Mouse (Mus musculus) T-helper 17 cell (primary cell): ENCODE measurements around the gene Serpina9.

Experiments
- in situ Hi-C, 2 experiments: fragments of 300-600 bp; cut with MboI, MseI; formaldehyde crosslinking; loops; 1 replicate in 1 of 2; 2 replicates in 1 of 2; pipeline ENCODE4 v1.15.1; 2025; ENCODE audit warnings: high pct_unique_total_duplicates in 2 of 2

The Serpina9 gene

DNA sequence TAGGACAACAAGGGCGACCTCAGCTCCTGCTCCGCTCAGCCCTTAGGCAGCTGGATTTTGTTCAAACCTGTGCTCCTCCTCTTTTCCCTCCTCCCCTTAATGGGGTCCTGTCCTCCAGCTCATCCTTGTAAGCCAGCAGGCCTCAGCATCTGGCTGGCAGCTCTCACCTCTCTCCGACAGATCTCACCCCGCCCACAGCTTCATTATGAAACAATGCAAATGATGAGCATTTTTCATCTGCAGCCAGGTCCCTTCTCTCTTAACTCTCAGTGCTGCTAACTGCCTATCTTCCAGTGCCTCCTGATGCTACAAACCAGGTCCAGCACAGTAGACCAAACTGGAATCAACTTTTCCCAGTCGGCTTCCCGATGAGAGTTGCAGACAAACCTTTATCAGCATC, at the start of gene Serpina9:
Gene Serpina9, minus strand, starts transcription at position 136 of the 400 bp plus-strand sequence.
- in situ Hi-C loops, result no loop called here

DNA sequence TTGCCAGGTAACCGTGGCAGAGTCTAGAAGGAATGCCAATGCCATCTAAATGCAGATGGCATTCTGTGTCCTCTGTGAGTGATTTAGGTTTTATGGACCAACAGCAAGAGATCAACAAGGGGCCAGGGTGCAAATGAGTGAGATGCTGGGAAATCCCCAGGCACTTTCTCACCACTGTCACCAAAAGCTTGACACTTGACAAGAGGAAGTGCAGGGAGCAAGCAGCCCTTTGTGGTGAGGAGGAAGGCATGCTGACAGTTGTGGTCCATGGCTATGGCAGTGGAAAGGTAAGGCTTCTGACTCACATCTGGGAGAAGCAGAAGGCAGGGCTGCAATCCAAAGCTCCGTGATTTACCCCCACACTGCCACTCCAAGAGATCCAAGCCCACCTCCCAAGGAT, 48.3 kb upstream of the Serpina9 start:
- in situ Hi-C loops, result loop anchor here in 1 of 2 experiments (5.0 kb wide), 1 partner anchor 355 kb away; no protein-coding TSS in a partner anchor

DNA sequence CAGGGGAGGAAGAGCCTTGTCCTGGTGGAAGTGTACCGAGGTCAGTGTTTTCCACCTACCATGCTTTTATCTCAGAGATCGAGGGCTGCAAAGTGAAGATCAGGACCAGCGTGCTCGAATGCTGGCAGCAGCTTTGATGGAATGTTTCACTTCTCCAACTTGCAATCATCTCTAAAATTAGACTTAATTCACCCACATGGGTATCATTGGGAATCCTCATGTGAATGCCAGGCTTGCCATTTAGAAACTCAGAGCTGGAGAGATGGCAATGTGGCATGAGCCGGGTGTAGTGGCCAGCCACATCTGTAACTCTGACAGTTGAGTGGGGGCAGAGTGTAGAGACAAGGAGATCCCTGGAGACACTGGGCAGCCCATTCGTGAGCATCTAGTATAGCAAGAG, 46.6 kb upstream of the Serpina9 start:
- in situ Hi-C loops, result loop anchor here in 1 of 2 experiments (5.0 kb wide), 1 partner anchor 357 kb away; no protein-coding TSS in a partner anchor

GRCm38 (mm10) chr12:104057531-104057930, 44.0 kb upstream of the Serpina9 start:
- in situ Hi-C loops, result no loop called here

DNA sequence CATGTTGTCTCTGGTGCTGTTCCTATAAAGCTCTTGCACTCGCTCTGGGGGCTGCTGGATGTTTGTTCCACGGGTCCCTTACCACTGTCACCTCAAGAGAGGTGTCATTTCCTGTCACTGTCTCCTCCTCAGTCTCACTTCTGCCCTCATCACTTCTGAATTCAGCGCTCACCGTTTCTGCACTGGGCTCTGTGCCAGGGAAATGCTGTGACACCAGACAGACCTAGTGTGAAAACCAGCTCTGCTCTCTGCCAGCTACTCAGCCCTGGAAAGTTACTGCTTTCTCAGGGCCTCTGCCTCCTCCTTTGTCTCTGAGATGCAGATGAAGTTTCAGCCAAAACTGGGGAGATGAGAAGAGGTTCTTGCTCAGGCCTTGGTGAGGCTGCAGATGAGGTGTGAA, 43.5 kb upstream of the Serpina9 start:
- in situ Hi-C loops, result no loop called here

GRCm38 (mm10) chr12:104055755-104056154, 42.2 kb upstream of the Serpina9 start:
- in situ Hi-C loops, result no loop called here

DNA sequence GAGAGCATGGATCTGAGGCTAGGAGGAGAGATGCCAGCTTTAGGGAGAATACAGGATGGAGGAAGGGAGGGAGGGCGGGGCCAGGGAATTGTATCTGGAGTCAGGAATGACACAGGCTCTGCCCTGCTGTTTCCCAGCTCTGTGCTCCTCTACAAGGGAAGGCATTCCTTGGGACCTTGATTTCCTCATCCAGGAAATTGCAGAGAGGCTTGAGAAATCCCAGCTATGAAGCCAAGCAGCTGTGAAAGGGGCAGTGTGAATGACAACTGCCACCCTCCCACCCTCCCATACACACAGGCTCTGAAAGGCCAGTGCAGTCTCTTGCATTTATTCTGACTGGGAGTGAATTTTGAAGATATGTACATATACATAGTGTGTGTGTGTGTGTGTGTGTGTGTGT, 40.4 kb upstream of the Serpina9 start:
- in situ Hi-C loops, result no loop called here

DNA sequence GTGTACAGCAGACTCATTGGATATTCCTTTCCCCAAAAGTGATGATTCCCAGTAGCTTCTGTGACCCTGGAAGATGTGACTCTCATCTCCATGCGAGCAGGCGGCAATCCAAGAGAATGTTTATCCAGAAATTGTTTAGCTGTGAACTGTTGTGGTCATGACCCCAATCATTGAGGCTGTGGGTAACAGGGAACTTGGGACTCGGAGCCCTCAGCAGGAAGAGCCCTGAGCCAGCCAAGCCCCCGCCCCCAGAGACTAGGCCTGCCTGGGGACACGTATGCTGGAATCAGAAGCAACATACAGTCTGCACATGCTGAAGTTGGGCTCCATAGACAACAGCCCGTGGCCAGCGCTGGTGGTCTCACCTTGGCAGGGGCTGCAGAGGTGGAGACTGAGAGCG, 32.2 kb upstream of the Serpina9 start:
- in situ Hi-C loops, result loop anchor here in 1 of 2 experiments (5.0 kb wide), 1 partner anchor 38 kb away; no protein-coding TSS in a partner anchor

DNA sequence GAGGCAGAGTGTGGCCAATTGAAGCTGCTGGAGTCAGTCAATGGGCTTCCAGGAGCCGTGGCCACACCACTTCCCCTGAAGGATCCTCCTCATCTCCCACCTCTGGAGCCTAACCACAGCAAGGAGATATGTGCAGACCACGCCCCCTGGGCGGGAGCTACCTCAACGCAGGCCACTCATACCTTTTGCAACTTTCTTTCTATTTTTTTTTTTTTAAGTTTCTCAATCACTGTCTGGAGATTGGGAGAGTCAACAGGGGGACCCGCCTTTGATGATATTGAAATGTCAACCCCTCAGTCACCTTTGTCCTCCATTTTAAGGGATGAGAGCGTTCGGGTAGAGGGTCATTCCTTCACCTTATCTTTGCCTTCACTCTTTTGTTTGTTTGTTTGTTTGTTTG, 30.8 kb upstream of the Serpina9 start, which contains the start of gene Serpina12:
Gene Serpina12, minus strand, starts transcription at position 101 of the 400 bp plus-strand sequence.
- in situ Hi-C loops, result no loop called here

DNA sequence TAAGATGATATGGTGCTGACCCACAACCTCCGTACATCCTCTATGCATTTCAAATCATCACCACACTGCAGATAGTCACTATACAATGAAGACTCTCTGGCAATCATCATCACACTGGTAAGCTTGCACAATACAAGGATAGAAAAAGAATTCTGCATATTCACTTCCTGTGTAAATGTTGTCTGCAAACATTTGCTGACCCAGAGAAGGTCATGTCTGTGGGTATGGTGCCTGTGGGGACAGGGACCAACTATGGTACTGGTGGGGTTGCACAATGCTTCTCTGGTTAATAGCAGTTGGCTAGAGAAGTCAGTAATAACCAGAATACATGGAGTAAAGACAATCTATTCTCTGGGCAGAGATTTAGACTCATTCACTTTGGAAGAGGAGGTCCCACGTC, 29.2 kb upstream of the Serpina9 start:
- in situ Hi-C loops, result no loop called here

GRCm38 (mm10) chr12:104041401-104041800, 27.8 kb upstream of the Serpina9 start:
- in situ Hi-C loops, result no loop called here

GRCm38 (mm10) chr12:104038181-104038580, 24.6 kb upstream of the Serpina9 start:
- in situ Hi-C loops, result no loop called here

DNA sequence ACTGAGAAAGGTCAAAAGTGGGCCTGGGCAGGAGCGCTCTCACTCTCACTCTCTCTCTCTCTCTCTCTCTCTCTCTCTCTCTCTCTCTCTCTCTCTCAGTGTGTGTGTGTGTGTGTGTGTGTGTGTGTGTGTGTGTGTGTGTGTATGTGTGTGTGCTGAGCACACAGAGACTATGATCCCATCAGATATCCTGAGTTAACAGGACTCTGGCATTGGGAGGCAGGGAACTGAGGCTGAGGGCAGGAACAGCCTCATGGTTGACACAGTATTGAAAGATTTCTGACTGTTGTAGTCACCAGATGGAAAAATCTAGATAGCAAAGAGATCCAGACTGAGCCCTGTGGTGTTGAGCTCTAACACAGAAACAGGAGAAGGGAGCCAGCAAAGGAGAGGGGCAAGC, 20.2 kb upstream of the Serpina9 start:
- in situ Hi-C loops, result no loop called here

- in situ Hi-C loops, result no loop called here
Observed at GRCm38 (mm10) chr12:104029986-104030385, 16.4 kb upstream of the Serpina9 start.

- in situ Hi-C loops, result no loop called here
Observed at GRCm38 (mm10) chr12:104015280-104015679, 1.7 kb upstream of the Serpina9 start.

DNA sequence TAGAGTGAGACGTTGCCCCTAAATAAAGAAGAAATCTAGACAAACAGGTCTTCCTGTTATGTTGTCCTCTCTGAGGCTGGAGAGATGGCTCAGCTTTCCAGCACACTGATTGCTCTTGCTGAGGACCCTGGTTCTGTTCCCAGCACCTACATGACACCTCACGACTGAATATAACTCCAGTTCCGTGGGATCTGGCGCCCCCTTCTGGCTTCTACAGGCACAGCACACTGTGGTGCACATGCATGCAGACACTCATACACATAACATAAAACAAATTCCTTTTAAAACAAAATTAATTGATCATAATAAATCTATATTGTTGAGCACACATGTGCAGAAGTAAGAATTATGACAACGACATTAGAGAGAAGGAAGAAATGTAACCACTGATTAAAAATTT, 8.9 kb downstream of the Serpina9 start:
- in situ Hi-C loops, result loop anchor here in 1 of 2 experiments (5.0 kb wide), 1 partner anchor 43 kb away; no protein-coding TSS in a partner anchor

DNA sequence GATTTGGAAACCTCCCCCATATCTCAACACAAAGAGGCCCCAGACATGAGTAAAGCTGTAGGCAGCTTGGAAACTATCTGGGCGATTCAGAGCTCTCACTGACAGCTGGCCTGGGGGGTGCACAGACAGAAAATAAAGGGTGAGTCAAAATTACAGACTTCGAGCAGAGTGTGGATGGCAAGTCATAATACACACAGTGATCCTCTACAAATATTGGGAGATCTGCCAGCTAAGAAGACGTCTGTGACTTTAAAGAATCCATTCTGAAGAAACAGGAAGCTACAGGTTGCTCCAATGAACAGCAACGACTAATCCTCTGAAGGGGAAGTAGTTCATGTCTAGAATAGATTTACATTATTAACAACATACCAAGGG, 10.3 kb downstream of the Serpina9 start:
- in situ Hi-C loops, result no loop called here

- in situ Hi-C loops, result no loop called here
Observed at GRCm38 (mm10) chr12:104002569-104003237, 10.9 kb downstream of the Serpina9 start.

GRCm38 (mm10) chr12:104000594-104000993, 13.0 kb downstream of the Serpina9 start:
- in situ Hi-C loops, result no loop called here

- in situ Hi-C loops, result loop anchor here (5.0 to 10.0 kb wide), 4 partner anchors 73 to 685 kb away; partner anchors contain the start of gene Fam181a (in 1 of the 2)
Observed at GRCm38 (mm10) chr12:103999611-104000010, 13.9 kb downstream of the Serpina9 start.

DNA sequence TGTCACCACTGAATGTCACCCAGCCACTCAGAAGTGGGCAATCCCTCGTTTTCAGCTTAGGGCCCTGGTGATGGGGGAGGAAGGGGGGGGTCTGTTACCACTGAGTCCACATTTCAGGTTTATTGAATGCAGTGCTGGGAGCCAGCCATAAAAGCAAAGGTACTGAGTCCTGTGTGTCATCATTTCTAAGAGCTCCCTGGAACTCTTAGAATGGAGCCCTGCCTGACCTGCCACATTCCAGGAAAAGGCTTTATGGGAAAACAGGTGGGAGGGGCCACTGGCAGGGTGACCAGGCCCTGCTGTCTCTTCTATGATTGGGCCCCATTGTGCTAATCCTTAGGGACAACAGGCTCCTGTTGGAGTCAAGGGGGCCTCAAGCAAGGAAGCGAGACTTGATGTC, 17.0 kb downstream of the Serpina9 start:
- in situ Hi-C loops, result loop anchor here (5.0 to 10.0 kb wide), 4 partner anchors 76 to 682 kb away; partner anchors contain the start of gene Fam181a (in 1 of the 2)

GRCm38 (mm10) chr12:103995292-103996072, 18.1 kb downstream of the Serpina9 start:
- in situ Hi-C loops, result loop anchor here (5.0 to 10.0 kb wide), 4 partner anchors 77 to 681 kb away; partner anchors contain the start of gene Fam181a (in 1 of the 2)
